Mouse (Mus musculus): Measurements from ENCODE around the gene Arhgap24.

DNA sequence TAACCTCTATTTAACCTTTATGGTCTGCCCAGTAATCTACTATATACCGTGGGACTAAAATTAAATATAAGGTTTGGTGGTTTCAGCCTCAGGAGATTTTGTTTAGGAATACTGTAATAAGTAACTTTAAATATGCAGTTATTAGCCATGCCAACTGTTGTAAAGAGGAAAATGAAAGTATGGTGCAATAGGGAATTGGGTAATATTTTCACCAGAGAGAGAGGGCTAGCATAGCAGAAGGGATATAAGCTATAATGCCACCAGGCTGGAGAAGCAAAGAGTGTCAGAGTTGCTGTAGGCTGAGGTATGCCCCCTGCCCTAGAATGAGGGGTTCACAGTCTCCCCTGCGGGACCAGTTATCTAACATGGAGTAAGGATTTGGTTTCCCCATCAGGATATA, 90.3 kb downstream of the Arhgap24 start:
- TF ChIP-seq CTCF (IDR thresholded peaks at IDR 0.05; ENCODE audit: low read depth, low read length) (no peak), POLR2A (IDR thresholded peaks at IDR 0.05; ENCODE audit: borderline replicate concordance, low read depth, low read length) (no peak)
